Mouse (Mus musculus): Measurements from ENCODE around the gene Pcsk4. TPM values are rescaled to one million over a fixed set of nuclear protein-coding genes. Genes with fewer than 3 reads are reported as not detected.

The Pcsk4 gene
- polyA plus RNA-seq, 1 experiment from 2014 or later, result 2.1 TPM

DNA sequence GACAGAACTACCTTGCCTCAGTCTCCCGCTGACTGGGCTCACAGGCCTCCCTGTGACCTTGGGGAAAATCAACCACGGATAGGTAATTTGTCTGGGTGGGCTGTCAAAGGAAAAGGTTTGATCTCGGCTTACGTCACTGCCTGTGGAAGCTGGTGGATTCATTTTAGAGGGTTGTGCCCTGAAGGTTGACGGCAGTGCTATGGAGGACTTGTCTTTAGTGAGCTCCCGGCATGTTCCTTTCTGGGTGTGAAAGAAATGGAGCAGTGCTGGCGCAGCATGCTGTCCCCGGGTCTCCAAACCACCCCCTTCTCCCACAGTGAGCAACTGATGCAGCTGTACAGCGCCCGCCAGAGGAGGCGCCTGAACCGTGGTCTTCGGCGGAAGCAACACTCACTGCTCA, 36.0 kb downstream of the Pcsk4 start:
- H3K4me2 ChIP-seq (replicated peaks), result peak overlapping the region; percentile 99
- H3K9ac ChIP-seq (replicated peaks), result peak overlapping the region; percentile 99
- peaks cover 29% of the 10 kb centered on the region for H3K36me3 ChIP-seq
- H3K27me3 ChIP-seq, result no peaks in the 10 kb centered on the region
- no peak for ATAC-seq
- peaks cover 57% of the 10 kb centered on the region for H3K4me1 ChIP-seq (replicated peaks)
- 28% methylated on average over 14 of the region's 14 CpGs for WGBS
- H3K9me3 ChIP-seq, result no peaks in the 10 kb centered on the region
- H3K27ac ChIP-seq, result peak overlapping the region; percentile 93; the same call in 1 of the 2 replicates
- H3K4me3 ChIP-seq (replicated peaks), result peak overlapping the region; percentile 97

DNA sequence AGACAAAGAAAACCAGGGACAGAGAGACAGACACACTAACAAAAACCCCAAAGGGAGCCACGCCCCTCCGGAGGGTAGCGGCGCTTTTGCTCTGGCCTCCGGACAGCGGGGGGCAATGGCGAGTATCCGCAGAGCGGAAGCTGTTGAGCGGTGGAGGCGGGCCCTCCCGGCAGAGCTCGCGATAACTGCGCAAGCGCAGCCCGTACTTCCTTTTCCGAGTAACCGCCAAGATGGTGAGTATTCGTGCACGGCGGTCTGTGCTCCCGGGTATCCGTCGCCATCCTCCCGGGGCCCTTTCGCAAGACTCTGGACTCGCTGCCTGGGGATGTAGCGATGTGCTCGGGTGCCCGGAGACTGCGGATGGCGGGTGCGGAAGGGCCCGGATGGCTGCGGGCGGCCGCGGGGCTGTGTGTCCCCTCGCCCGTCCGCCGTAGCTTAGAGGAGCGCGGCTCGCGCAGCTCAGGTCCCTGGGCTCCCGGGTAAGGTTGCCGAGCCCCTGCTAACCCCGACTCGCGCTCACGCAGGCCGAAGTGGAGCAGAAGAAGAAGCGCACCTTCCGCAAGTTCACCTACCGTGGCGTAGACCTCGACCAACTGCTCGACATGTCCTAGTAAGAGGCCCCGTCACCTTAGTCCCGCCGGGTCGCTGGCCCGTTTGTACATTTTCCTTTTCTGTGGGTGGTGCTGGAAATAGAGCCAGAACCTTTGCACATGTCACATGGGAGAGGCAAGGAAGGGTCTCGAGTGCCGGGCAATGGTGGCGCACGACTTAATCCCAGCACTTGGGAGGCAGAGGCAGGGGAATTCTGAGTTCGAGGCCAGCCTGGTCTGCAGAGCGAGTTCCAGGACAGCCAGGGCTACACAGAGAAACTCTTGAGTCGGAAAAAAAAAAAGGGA, 36.8 kb downstream of the Pcsk4 start, which contains the start of gene Rps15:
TSS of gene Rps15 (plus strand) at position 203 of the 896 bp plus-strand sequence.
- Histone ChIP-seq H3K4me2 (replicated peaks) (peak within 1 kb of the TSS; percentile 99), H3K9me3 (no peaks in the 10 kb centered on the region), H3K36me3 (peaks cover 35% of the 10 kb centered on the region), H3K9ac (replicated peaks) (peak within 1 kb of the TSS; percentile 99), H3K27ac (peak within 1 kb of the TSS; percentile 93), H3K4me1 (replicated peaks) (peaks cover 49% of the 10 kb centered on the region), H3K4me3 (replicated peaks) (peak within 1 kb of the TSS; percentile 97), H3K27me3 (no peaks in the 10 kb centered on the region)
- ATAC-seq, result peak; percentile 79
- WGBS, result under 1% methylated on average over 70 of the region's 72 CpGs

DNA sequence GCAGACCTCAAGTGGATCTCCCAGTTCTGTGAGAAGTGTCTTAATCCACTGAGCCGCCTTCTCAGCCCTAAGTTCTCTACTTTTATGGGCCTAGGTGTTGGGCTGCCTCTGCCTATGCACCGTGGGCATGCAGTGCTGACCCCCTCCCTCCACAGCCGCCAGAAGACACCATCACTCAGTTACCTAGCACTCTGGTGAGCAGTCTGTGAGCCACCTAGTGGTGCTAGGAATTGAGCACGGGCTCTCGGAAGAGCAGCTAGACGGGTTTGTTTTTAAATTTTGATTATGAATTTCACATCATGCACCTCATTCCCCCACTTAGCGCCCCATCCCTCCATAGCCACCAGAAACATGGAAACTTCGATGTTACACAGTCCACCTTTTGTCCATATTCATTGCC, 40.6 kb downstream of the Pcsk4 start:
- no peak overlapping the region for H3K27ac ChIP-seq
- no peak overlapping the region for H3K4me2 ChIP-seq (replicated peaks)
- H3K9me3 ChIP-seq, result no peaks in the 10 kb centered on the region
- peaks cover 57% of the 10 kb centered on the region for H3K36me3 ChIP-seq
- ATAC-seq, result no peak
- H3K27me3 ChIP-seq, result no peaks in the 10 kb centered on the region
- H3K4me1 ChIP-seq (replicated peaks), result peaks cover 11% of the 10 kb centered on the region
- WGBS, result 72% methylated on average over 8 of the region's 8 CpGs
- no peak overlapping the region for H3K4me3 ChIP-seq (replicated peaks)
- H3K9ac ChIP-seq (replicated peaks), result no peak overlapping the region

DNA sequence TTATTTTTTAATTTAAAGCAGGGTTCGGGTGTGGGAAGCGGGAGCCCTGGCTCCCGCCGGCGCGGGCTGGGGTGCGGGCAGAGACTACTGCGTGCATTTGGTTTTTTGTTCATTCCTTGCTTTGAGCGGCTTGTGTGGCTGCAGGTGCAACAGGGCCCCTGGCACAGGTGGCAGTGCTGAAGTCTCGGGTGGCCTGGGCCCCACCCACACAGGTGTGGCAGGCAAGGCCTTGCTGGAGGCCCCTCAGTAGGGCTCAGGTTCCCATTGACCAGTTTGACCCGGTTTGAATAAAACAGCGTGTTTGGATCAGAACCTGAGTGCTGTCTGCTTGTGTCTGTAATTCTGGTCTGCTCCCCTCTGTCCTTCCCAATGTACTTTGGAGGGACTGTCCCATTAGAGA, 41.2 kb downstream of the Pcsk4 start:
- whole genome bisulfite sequencing, result 96% methylated on average over 12 of the region's 12 CpGs
- no peak overlapping the region for H3K4me3 ChIP-seq (replicated peaks)
- no peak overlapping the region for H3K4me2 ChIP-seq (replicated peaks)
- ATAC-seq, result no peak
- H3K9ac ChIP-seq (replicated peaks), result no peak overlapping the region
- H3K27me3 ChIP-seq, result no peaks in the 10 kb centered on the region
- H3K9me3 ChIP-seq, result no peaks in the 10 kb centered on the region
- H3K4me1 ChIP-seq (replicated peaks), result peaks cover 6% of the 10 kb centered on the region
- peaks cover 58% of the 10 kb centered on the region for H3K36me3 ChIP-seq
- no peak overlapping the region; the same call in 1 of the 2 replicates for H3K27ac ChIP-seq

DNA sequence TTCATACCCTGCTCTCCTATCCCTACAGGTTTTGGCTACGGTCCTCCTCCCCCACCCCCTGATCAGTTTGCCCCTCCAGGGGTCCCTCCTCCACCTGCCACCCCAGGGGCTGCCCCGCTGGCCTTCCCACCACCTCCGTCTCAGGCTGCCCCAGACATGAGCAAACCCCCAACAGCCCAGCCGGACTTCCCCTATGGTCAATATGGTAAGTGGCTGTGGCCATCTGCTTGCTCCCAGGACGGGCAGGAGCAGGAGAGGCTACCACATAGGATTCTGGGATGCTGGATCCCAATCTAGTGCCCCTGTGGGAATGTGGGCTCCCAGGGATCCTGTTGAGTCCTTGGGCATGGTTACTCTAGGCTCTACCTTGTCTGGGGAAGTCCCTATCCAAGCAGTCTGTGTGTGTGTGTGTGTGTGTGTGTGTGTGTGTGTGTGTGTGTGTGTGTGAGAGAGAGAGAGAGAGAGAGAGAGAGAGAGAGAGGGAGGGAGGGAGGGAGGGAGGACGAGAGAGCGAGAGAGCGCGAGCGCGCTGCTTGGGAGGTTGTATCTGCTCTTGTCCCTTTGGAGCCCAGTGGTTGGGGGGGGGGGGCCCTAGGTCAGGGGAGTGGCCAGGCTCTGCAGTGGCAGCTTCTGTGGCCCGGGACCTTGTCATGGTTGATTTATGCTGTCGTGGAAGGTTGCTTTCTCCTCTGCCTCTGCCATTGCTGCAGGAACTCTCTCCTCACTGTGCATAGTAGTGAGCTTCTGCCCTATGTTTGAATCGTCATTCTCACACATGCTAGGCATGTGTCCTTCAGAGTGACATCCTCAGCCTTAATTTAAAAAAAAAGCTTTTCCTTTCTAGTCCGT, 43.9 kb downstream of the Pcsk4 start:
- Histone ChIP-seq H3K27ac (no peak overlapping the region), H3K9ac (replicated peaks) (no peak overlapping the region), H3K36me3 (peaks cover 80% of the 10 kb centered on the region), H3K4me2 (replicated peaks) (no peak overlapping the region), H3K9me3 (no peaks in the 10 kb centered on the region), H3K4me1 (replicated peaks) (peaks cover 10% of the 10 kb centered on the region), H3K4me3 (replicated peaks) (no peak overlapping the region), H3K27me3 (no peaks in the 10 kb centered on the region)
- ATAC-seq, result no peak
- 81% methylated on average over 15 of the region's 15 CpGs for WGBS

DNA sequence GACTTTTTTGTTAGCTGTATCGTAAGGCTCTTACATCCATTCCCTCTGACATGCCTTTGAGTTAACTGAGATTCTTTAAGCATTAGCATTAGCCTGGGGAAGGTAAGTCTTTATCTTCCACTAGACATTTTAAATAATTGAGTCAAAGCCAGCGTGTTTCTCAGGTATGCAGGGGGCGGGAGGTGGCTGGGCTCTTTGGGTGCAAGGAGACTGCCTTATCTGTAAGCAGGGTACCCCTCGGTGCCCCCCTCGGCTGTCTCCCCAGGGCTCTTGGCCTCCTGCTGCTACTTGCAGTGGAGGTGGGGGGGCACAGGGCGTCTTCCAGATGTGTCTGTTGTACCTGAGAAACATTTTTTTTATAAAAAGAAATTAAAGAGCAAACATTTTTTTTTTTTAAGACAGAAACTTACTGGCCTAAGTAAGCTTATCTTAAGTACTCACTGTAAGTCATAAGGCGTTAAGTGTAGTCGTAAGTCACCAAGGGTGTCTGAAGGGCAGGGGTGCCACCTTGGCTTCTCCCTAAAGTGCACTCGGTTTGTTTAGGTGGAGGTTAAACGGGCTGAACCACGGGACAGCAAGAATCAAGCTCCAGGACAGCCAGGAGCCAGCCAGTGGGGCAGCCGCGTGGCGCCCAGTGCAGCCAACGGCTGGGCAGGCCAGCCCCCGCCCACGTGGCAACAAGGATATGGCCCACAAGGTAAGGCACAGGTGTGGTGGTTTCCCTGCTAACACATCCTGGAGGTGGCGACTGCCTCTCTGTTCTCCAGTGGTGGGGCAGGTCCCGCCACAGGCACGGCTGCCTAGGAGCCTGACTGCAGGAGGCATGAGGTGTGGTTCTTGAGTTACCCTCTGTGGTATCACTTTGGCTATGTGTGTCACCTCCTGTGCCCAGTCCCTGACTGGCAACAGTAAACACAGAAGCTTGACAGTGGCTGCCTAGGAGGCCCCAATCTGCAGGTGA, 46.5 kb downstream of the Pcsk4 start:
- H3K9me3 ChIP-seq, result no peaks in the 10 kb centered on the region
- WGBS, result 92% methylated on average over 20 of the region's 20 CpGs
- H3K4me2 ChIP-seq (replicated peaks), result no peak overlapping the region
- ATAC-seq, result no peak
- H3K27me3 ChIP-seq, result no peaks in the 10 kb centered on the region
- no peak overlapping the region for H3K9ac ChIP-seq (replicated peaks)
- no peak overlapping the region for H3K27ac ChIP-seq
- no peak overlapping the region for H3K4me3 ChIP-seq (replicated peaks)
- peaks cover 91% of the 10 kb centered on the region for H3K36me3 ChIP-seq
- H3K4me1 ChIP-seq (replicated peaks), result peaks cover 10% of the 10 kb centered on the region

DNA sequence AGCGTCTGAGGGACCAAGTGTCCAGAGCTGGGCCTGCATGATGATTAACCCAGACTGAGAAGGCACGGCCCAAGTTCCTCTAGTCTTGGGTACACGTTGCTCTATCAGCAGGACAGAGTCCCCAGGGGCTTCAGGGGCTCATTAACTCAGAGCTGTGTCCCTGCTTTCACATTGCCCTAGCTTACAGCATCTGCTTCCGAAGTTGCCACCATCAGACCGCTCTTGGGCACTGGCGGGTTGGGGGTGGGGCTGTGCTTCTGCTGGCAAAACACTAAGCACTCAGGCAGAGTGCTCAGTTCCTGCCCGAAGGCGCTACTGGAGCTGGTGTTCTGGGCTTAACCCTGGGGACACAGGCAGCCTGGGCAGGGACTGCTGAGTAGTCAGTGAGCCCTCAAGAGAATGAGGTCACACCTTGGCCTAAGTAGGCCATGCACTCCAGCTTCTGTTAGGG, 47.4 kb downstream of the Pcsk4 start:
- peaks cover 93% of the 10 kb centered on the region for H3K36me3 ChIP-seq
- no peaks in the 10 kb centered on the region for H3K9me3 ChIP-seq
- no peaks in the 10 kb centered on the region for H3K27me3 ChIP-seq
- no peak overlapping the region for H3K4me3 ChIP-seq (replicated peaks)
- no peak overlapping the region for H3K4me2 ChIP-seq (replicated peaks)
- no peak for ATAC-seq
- no peak overlapping the region for H3K9ac ChIP-seq (replicated peaks)
- H3K4me1 ChIP-seq (replicated peaks), result peaks cover 10% of the 10 kb centered on the region
- WGBS, result 60% methylated on average over 8 of the region's 8 CpGs
- 0 out of 2 replicates have a peak overlapping the region, but pooled peaks have one; percentile 0 for H3K27ac ChIP-seq

DNA sequence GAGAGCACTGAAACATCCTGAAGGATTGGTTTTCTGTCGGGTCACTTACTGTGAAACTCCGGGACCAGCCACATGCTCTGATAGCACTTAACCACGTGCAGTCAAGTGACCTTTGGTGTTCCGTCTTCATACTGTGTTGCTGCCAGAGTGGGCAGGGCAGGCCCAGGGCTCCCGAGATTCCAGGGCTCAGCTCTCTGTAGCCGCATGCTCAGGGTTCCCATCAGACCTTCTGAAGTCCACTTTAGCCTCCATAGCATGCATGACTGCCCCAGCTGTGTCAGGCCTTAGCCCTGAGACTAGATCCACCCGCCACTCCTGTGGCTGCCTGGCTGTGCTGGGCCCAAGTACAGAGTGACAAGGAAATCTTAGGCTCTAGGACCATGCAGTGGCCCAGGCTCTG, 48.0 kb downstream of the Pcsk4 start:
- no peak overlapping the region; the same call in 1 of the 2 replicates for H3K9ac ChIP-seq (replicated peaks)
- no peaks in the 10 kb centered on the region for H3K9me3 ChIP-seq
- no peak for ATAC-seq
- WGBS, result 86% methylated on average over 7 of the region's 7 CpGs
- H3K4me1 ChIP-seq (replicated peaks), result peaks cover 10% of the 10 kb centered on the region
- H3K4me3 ChIP-seq (replicated peaks), result no peak overlapping the region
- no peak overlapping the region for H3K4me2 ChIP-seq (replicated peaks)
- no peak overlapping the region for H3K27ac ChIP-seq
- no peaks in the 10 kb centered on the region for H3K27me3 ChIP-seq
- peaks cover 90% of the 10 kb centered on the region for H3K36me3 ChIP-seq

DNA sequence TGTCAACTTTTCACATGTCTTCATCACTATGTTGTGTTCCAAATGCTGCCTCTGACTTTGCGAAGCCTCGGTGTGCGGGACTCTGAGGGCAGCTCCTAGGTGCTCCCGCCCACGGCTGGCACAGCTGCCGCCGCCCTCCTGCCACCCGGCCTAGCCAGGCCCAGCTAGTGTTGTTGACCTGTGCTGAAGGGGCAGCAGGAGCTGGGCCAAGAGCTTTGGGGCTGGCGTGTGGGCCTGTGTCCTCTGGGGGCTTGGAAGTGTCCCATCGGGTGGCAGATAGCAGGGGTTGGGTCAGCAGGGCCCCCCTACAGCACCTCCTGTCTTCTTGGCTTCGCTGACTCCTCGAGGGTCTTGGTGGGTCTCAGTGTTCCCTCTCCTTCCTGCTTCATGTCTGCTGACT, 50.0 kb downstream of the Pcsk4 start:
- Histone ChIP-seq H3K27me3 (no peaks in the 10 kb centered on the region), H3K4me3 (replicated peaks) (no peak overlapping the region), H3K9ac (replicated peaks) (no peak overlapping the region), H3K27ac (no peak overlapping the region), H3K4me1 (replicated peaks) (peaks cover 10% of the 10 kb centered on the region), H3K4me2 (replicated peaks) (no peak overlapping the region), H3K9me3 (no peaks in the 10 kb centered on the region), H3K36me3 (peaks cover 89% of the 10 kb centered on the region)
- WGBS, result 93% methylated on average over 12 of the region's 12 CpGs
- ATAC-seq, result no peak

DNA sequence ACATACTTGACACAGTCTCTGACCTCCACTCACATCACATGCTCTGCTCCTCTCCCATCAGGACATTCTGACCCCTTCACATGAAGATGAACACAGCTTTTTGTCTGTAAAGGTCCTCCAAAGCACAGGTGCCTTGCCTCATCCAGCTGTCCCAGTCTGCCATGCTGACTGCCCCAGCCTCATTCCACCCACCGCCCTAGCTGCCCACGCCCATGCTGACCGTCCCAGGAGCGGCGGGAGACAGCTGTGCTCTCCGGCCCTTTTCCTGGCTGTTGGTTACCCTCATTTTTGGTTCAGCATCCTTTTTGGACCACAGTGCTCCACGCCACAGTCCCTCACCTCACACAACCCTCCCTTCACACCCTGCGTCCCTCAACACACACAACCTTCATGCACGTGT, 50.9 kb downstream of the Pcsk4 start:
- peaks cover 10% of the 10 kb centered on the region for H3K4me1 ChIP-seq (replicated peaks)
- H3K27ac ChIP-seq, result no peak overlapping the region
- H3K4me2 ChIP-seq (replicated peaks), result no peak overlapping the region
- H3K27me3 ChIP-seq, result no peaks in the 10 kb centered on the region
- ATAC-seq, result no peak
- no peaks in the 10 kb centered on the region for H3K9me3 ChIP-seq
- peaks cover 88% of the 10 kb centered on the region for H3K36me3 ChIP-seq
- 96% methylated on average over 9 of the region's 9 CpGs for WGBS
- H3K9ac ChIP-seq (replicated peaks), result no peak overlapping the region
- H3K4me3 ChIP-seq (replicated peaks), result no peak overlapping the region

DNA sequence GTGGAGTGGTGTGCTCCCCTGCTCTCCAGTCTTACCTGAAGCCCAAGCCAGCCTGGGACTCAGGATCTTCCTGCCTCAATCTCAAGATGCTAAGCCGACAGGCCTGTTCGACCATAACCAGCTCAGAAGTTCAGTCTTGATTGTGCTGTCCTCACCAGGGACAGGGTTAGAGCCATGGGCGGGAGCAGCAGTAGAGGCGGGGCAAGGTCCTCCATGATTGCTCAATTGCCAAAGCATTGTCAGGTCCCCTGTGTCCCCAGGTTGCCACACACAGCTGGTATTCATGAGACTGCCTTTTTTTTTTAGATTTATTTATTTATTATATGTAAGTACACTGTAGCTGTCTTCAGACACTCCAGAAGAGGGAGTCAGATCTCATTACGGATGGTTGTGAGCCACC, 53.1 kb downstream of the Pcsk4 start:
- peaks cover 12% of the 10 kb centered on the region for H3K4me1 ChIP-seq (replicated peaks)
- WGBS, result 84% methylated on average over 5 of the region's 5 CpGs
- peaks cover 71% of the 10 kb centered on the region for H3K36me3 ChIP-seq
- no peak for ATAC-seq
- no peak overlapping the region for H3K27ac ChIP-seq
- H3K9ac ChIP-seq (replicated peaks), result no peak overlapping the region
- no peak overlapping the region for H3K4me3 ChIP-seq (replicated peaks)
- no peaks in the 10 kb centered on the region for H3K9me3 ChIP-seq
- H3K4me2 ChIP-seq (replicated peaks), result no peak overlapping the region
- no peaks in the 10 kb centered on the region for H3K27me3 ChIP-seq

All from midbrain, embryonic 13.5 days (tissue).